Mouse (Mus musculus): ENCODE data around the gene Sdhaf4.
"Not testable (repeated sequence)": the region's sequence is repeated elsewhere in the genome, so short reads cannot be mapped to it uniquely, and the experiment has no call there.

Gene Sdhaf4

GRCm38 (mm10) chr1:24005070-24005804, at the start of gene Sdhaf4:
Gene Sdhaf4 (minus strand): TSS chr1:24005656.
- DNase-seq (ENCODE audit: low spot score) = peak; percentile 90

GRCm38 (mm10) chr1:24046730-24047510, 41.5 kb upstream of the Sdhaf4 start:
- no peak for DNase-seq (ENCODE audit: low spot score)

- DNase-seq (ENCODE audit: low spot score) = no peak
These were observed 40.2 kb upstream of the Sdhaf4 start for GRCm38 (mm10) chr1:24045627-24046026.

GRCm38 (mm10) chr1:24043007-24043406, 37.6 kb upstream of the Sdhaf4 start:
- DNase-seq (ENCODE audit: low spot score) = no peak

- no peak for DNase-seq (ENCODE audit: low spot score)
These were observed 28.4 kb upstream of the Sdhaf4 start for GRCm38 (mm10) chr1:24033759-24034423.

- no peak for DNase-seq (ENCODE audit: low spot score)
These were observed 5.4 kb upstream of the Sdhaf4 start for GRCm38 (mm10) chr1:24010821-24011220.

- no peak for DNase-seq (ENCODE audit: low spot score)
These were observed 4.6 kb upstream of the Sdhaf4 start for GRCm38 (mm10) chr1:24010016-24010415.

GRCm38 (mm10) chr1:24007621-24008020, 2.2 kb upstream of the Sdhaf4 start:
- DNase-seq (ENCODE audit: low spot score) = no peak

GRCm38 (mm10) chr1:23999318-23999717, 6.1 kb downstream of the Sdhaf4 start:
- DNase-seq (ENCODE audit: low spot score) = no peak

GRCm38 (mm10) chr1:23998866-23999265, 6.6 kb downstream of the Sdhaf4 start:
- DNase-seq (ENCODE audit: low spot score) = no peak

- no peak for DNase-seq (ENCODE audit: low spot score)
These were observed 7.2 kb downstream of the Sdhaf4 start for GRCm38 (mm10) chr1:23998120-23998810.

GRCm38 (mm10) chr1:23997493-23997892, 8.0 kb downstream of the Sdhaf4 start:
- no peak for DNase-seq (ENCODE audit: low spot score)

GRCm38 (mm10) chr1:23995420-23995819, 10.0 kb downstream of the Sdhaf4 start:
- DNase-seq (ENCODE audit: low spot score) = no peak

GRCm38 (mm10) chr1:23983118-23983517, 22.3 kb downstream of the Sdhaf4 start:
- DNase-seq (ENCODE audit: low spot score) = no peak

GRCm38 (mm10) chr1:23978281-23978680, 27.2 kb downstream of the Sdhaf4 start:
- no peak for DNase-seq (ENCODE audit: low spot score)

GRCm38 (mm10) chr1:23971159-23971558, 34.3 kb downstream of the Sdhaf4 start:
- not testable (repeated sequence) for DNase-seq (ENCODE audit: low spot score)

GRCm38 (mm10) chr1:23968027-23968725, 37.3 kb downstream of the Sdhaf4 start:
- no peak for DNase-seq (ENCODE audit: low spot score)

- no peak for DNase-seq (ENCODE audit: low spot score)
These were observed 39.2 kb downstream of the Sdhaf4 start for GRCm38 (mm10) chr1:23966226-23966625.

- DNase-seq (ENCODE audit: low spot score) = no peak
These were observed 46.1 kb downstream of the Sdhaf4 start for GRCm38 (mm10) chr1:23959415-23959732.

- DNase-seq (ENCODE audit: low spot score) = no peak
These were observed 46.6 kb downstream of the Sdhaf4 start for GRCm38 (mm10) chr1:23958668-23959414.

GRCm38 (mm10) chr1:23958101-23958500, 47.4 kb downstream of the Sdhaf4 start:
- no peak for DNase-seq (ENCODE audit: low spot score)
